Comparison of ENCODE assay signal across 24 mouse cellular contexts in the genomic region with DNA sequence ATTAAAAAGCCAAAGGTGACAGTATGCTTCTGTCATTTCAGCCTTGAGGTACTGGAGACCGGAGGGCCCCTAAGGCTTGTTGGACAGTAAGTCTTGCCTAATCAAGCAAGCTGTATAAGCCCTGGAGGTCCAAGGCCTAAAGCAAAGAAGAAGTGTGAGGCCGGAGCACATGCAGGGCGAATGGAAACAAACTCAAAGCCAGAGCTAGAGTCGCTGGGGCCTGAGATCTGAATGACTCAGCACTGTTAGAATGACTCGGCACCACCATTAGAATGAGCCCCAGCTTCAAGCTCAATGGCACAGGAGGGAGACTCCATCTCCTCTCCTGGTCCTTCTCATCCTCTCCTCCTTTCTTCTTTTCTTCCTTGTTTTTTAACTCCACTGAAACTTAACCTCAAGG. TPM values are rescaled to one million over a fixed set of nuclear protein-coding genes. Genes with fewer than 3 reads are reported as not detected.
DNase-seq lines count a peak whose midpoint lies in the region; ATAC-seq lines count a peak whose summit lies in the region.
"Had no signal": no experiment of that assay in that cellular context is flagged by ENCODE, and none has a peak within 500 bp of the region (broad histone marks: within the 10 kb centered on the region; RNA-seq: fewer than 3 reads in every experiment).

No protein-coding gene starts in this region.

- no peaks in the 10 kb centered on the region for H3K9me3 ChIP-seq in heart, embryonic 10.5 days
- no peaks in the 10 kb centered on the region for H3K9me3 ChIP-seq in midbrain, embryonic 15.5 days
- H3K9me3 ChIP-seq: forebrain, embryonic 13.5 days; hindbrain, embryonic 13.5 days; limb, embryonic 10.5 days; midbrain, embryonic 10.5 days; neural tube, embryonic 12.5 days had no signal

- peak; percentile 63 for ATAC-seq in megakaryocyte progenitor cell, adult 5-6 weeks (replicated peaks; ENCODE audit: poor library complexity)
- ATAC-seq in midbrain, embryonic 15.5 days (replicated peaks), result no peak
- ATAC-seq: forebrain, embryonic 13.5 days had no signal

- no peak overlapping the region for H3K9ac ChIP-seq in midbrain, embryonic 15.5 days
- H3K9ac ChIP-seq: forebrain, embryonic 13.5 days; hindbrain, embryonic 13.5 days; neural tube, embryonic 12.5 days had no signal

- H3K36me3 ChIP-seq in heart, embryonic 10.5 days, result no peaks in the 10 kb centered on the region
- no peaks in the 10 kb centered on the region for H3K36me3 ChIP-seq in midbrain, embryonic 15.5 days (replicated peaks)
- H3K36me3 ChIP-seq: hindbrain, embryonic 13.5 days; limb, embryonic 10.5 days; midbrain, embryonic 10.5 days; neural tube, embryonic 12.5 days had no signal

- WGBS in heart, embryonic 10.5 days, result 64% methylated on average over 5 of the region's 5 CpGs
- 82% methylated on average over 5 of the region's 5 CpGs for WGBS in midbrain, embryonic 15.5 days

- peaks cover 31% of the 10 kb centered on the region for H3K4me1 ChIP-seq in heart, embryonic 10.5 days
- peaks cover 23% of the 10 kb centered on the region for H3K4me1 ChIP-seq in midbrain, embryonic 15.5 days

- peaks cover 35% of the 10 kb centered on the region for H3K27me3 ChIP-seq in heart, embryonic 10.5 days (ENCODE audit: insufficient read depth, poor library complexity, severe bottlenecking)
- H3K27me3 ChIP-seq in midbrain, embryonic 15.5 days (replicated peaks), result no peaks in the 10 kb centered on the region
- H3K27me3 ChIP-seq: forebrain, embryonic 13.5 days had no signal

- H3K4me2 ChIP-seq in midbrain, embryonic 15.5 days, result no peak overlapping the region
- H3K4me2 ChIP-seq: forebrain, embryonic 13.5 days; hindbrain, embryonic 13.5 days; neural tube, embryonic 12.5 days had no signal

- H3K27ac ChIP-seq in heart, embryonic 10.5 days, result peak overlapping the region; percentile 16; the same call in 1 of the 2 replicates
- no peak overlapping the region for H3K27ac ChIP-seq in midbrain, embryonic 15.5 days
- H3K27ac ChIP-seq: forebrain, embryonic 13.5 days; hindbrain, embryonic 13.5 days; limb, embryonic 10.5 days; midbrain, embryonic 10.5 days; neural tube, embryonic 12.5 days had no signal

- no peak for DNase-seq in heart, embryonic 10.5 days (ENCODE audit: low spot score)
- no peak for DNase-seq in heart, adult 9 months (ENCODE audit: low spot score in 2 of 2)
- DNase-seq in NIH3T3 (ENCODE audit: low read depth) (peak; percentile 65), liver (peak; percentile 76)
- no peak for DNase-seq in B cell, adult 2 months
- DNase-seq in embryo, embryonic 11 days, result no peak
- DNase-seq: cerebellum, adult 11-12 months; gastrocnemius, postnatal 36 days; lung, adult 2 months; lung, postnatal 36 days; right cerebral cortex, postnatal 14 days had no signal

- H3K4me3 ChIP-seq in heart, embryonic 10.5 days, result no peak overlapping the region
- H3K4me3 ChIP-seq in midbrain, embryonic 15.5 days, result no peak overlapping the region
- H3K4me3 ChIP-seq: forebrain, embryonic 13.5 days; hindbrain, embryonic 13.5 days; limb, embryonic 10.5 days; midbrain, embryonic 10.5 days; neural tube, embryonic 12.5 days had no signal

RNA-seq across cellular contexts. Expression of a gene that starts 1.5 kb away (rescaled TPM):
- polyA plus RNA-seq in heart, embryonic 10.5 days (2016; fragmentation: Nextera tagmentation; extraction: Ambion mirVana), result 10.6 and 15.7 TPM in 2 replicates
- not detected in 2 replicates for total RNA-seq in megakaryocyte progenitor cell, adult 5-6 weeks (2015)
- total RNA-seq in megakaryocyte progenitor cell, adult 5-6 weeks (2017), result not detected in 2 replicates
- polyA plus RNA-seq in midbrain, embryonic 15.5 days (2015; fragmentation: Nextera tagmentation; extraction: Ambion mirVana), result 158 and 189 TPM in 2 replicates
- total RNA-seq: monocyte, adult 5-6 weeks had no signal
- polyA plus RNA-seq: spleen, adult 2 months had no signal

RNA-seq across cellular contexts. Expression of a gene that starts 13.9 kb away (rescaled TPM):
- not detected in 2 replicates for polyA plus RNA-seq in heart, embryonic 10.5 days (2016; fragmentation: Nextera tagmentation; extraction: Ambion mirVana)
- not detected in 2 replicates for total RNA-seq in megakaryocyte progenitor cell, adult 5-6 weeks (2015)
- total RNA-seq in megakaryocyte progenitor cell, adult 5-6 weeks (2017), result not detected in 2 replicates
- not detected in 2 replicates for polyA plus RNA-seq in midbrain, embryonic 15.5 days (2015; fragmentation: Nextera tagmentation; extraction: Ambion mirVana)
- total RNA-seq: adrenal gland, adult 18-20 months; gastrocnemius, postnatal 36 days; left cerebral cortex, adult 18-20 months; monocyte, adult 5-6 weeks had no signal
- polyA plus RNA-seq: forebrain, embryonic 13.5 days; heart, postnatal 0 days; hindbrain, embryonic 13.5 days; kidney, embryonic 16.5 days; limb, embryonic 10.5 days; midbrain, embryonic 10.5 days; neural tube, embryonic 12.5 days; spleen, adult 2 months had no signal

RNA-seq across cellular contexts. Expression of a gene that starts 21.5 kb away (rescaled TPM):
- polyA plus RNA-seq in heart, embryonic 10.5 days (2016; fragmentation: Nextera tagmentation; extraction: Ambion mirVana), result 86.3 and 113 TPM in 2 replicates
- 24.5 and 53.6 TPM in 2 replicates for total RNA-seq in megakaryocyte progenitor cell, adult 5-6 weeks (2015)
- total RNA-seq in megakaryocyte progenitor cell, adult 5-6 weeks (2017), result 35.6 and 47.5 TPM in 2 replicates
- 13.9 and 16.5 TPM in 2 replicates for polyA plus RNA-seq in midbrain, embryonic 15.5 days (2015; fragmentation: Nextera tagmentation; extraction: Ambion mirVana)
- total RNA-seq: monocyte, adult 5-6 weeks had no signal

RNA-seq across cellular contexts. Expression of a gene that starts 28.0 kb away (rescaled TPM):
- 361 and 393 TPM in 2 replicates for polyA plus RNA-seq in heart, embryonic 10.5 days (2016; fragmentation: Nextera tagmentation; extraction: Ambion mirVana)
- 232 and 285 TPM in 2 replicates for total RNA-seq in megakaryocyte progenitor cell, adult 5-6 weeks (2015)
- total RNA-seq in megakaryocyte progenitor cell, adult 5-6 weeks (2017), result 321 and 389 TPM in 2 replicates
- polyA plus RNA-seq in midbrain, embryonic 15.5 days (2015; fragmentation: Nextera tagmentation; extraction: Ambion mirVana), result 61.7 and 74.3 TPM in 2 replicates

RNA-seq across cellular contexts. Expression of a gene that starts 52.2 kb away (rescaled TPM):
- 6.7 and 7.8 TPM in 2 replicates for polyA plus RNA-seq in heart, embryonic 10.5 days (2016; fragmentation: Nextera tagmentation; extraction: Ambion mirVana)
- 7.0 and 11.9 TPM in 2 replicates for total RNA-seq in megakaryocyte progenitor cell, adult 5-6 weeks (2015)
- total RNA-seq in megakaryocyte progenitor cell, adult 5-6 weeks (2017), result 4.1 and 4.4 TPM in 2 replicates
- polyA plus RNA-seq in midbrain, embryonic 15.5 days (2015; fragmentation: Nextera tagmentation; extraction: Ambion mirVana), result 25.0 and 26.9 TPM in 2 replicates

Comparison
In these comparisons a context has a peak if more than half of its experiments do, and no peak if none do; other contexts are left out.
1. DNase-seq: peak in NIH3T3 (single experiment) and liver (single experiment); none in heart, embryonic 10.5 days (single experiment), heart, adult 9 months (0 of 2), B cell, adult 2 months (0 of 2) and embryo, embryonic 11 days (single experiment).